Mouse (Mus musculus) limb, embryonic 11.5 days (tissue): ENCODE data around the gene Mtus2. TPM values are rescaled to one million over a fixed set of nuclear protein-coding genes. Genes with fewer than 3 reads are reported as not detected.

Source experiments
- ATAC-seq: fragments of 200-750 bp; cut with Nextera tagmentation; 2 replicates; pipeline ENCODE4 v1.8.0; 2017; ENCODE audit warnings: low read depth; ENCODE audit not compliant: insufficient number of reproducible peaks, low FRiP score, low TSS enrichment
- DNase-seq: peaks from one replicate; pipeline ENCODE4 v3.0.0-alpha.2; 2015; ENCODE audit warnings: low spot score
- H3K27ac ChIP-seq: fragments of 300-500 bp; sonication (generic); replicated peaks from 2 replicates; pipeline ENCODE4 v1.5.1; 2014; ENCODE audit warnings: low read depth, mild to moderate bottlenecking, low read length
- H3K27me3 ChIP-seq: fragments of 300-500 bp; sonication (generic); 2 replicates; pipeline ENCODE4 v1.6.1; 2014; ENCODE audit warnings: mild to moderate bottlenecking, low read length, mixed read lengths; ENCODE audit not compliant: control insufficient read depth, insufficient read depth
- H3K36me3 ChIP-seq: fragments of 300-500 bp; sonication (generic); 2 replicates; pipeline ENCODE4 v1.6.1; 2014; ENCODE audit warnings: mild to moderate bottlenecking, low read length, moderate library complexity, mixed read lengths; ENCODE audit not compliant: control insufficient read depth, insufficient read depth
- H3K4me1 ChIP-seq: fragments of 300-500 bp; sonication (generic); 2 replicates; pipeline ENCODE4 v1.6.1; 2014; ENCODE audit warnings: low read length, mixed read lengths; ENCODE audit not compliant: control insufficient read depth, insufficient read depth
- H3K4me2 ChIP-seq: fragments of 300-500 bp; sonication (generic); 2 replicates; pipeline ENCODE4 v1.6.1; 2014; ENCODE audit warnings: low read depth, mild to moderate bottlenecking, moderate library complexity; ENCODE audit not compliant: severe bottlenecking
- H3K4me3 ChIP-seq: fragments of 300-500 bp; sonication (generic); 2 replicates; pipeline ENCODE4 v1.5.1; 2014; ENCODE audit warnings: low read depth, low read length
- H3K9ac ChIP-seq: fragments of 300-500 bp; sonication (generic); 2 replicates; pipeline ENCODE4 v1.6.1; 2014; ENCODE audit warnings: mild to moderate bottlenecking, low read length
- H3K9me3 ChIP-seq: fragments of 300-500 bp; sonication (generic); 2 replicates; pipeline ENCODE4 v1.6.1; 2016; ENCODE audit warnings: low read length; ENCODE audit not compliant: control insufficient read depth
- WGBS: fragments of 180-500 bp; shearing (Covaris S2); extraction: QIAGEN DNeasy Blood & Tissue Kit; methylation state at CpG from one replicate; pipeline ENCODE4 v1.1.7; 2014; 5-methylcytosine and 5-hydroxymethylcytosine counted together
- polyA plus RNA-seq: library from polyadenylated mRNA; unstranded; fragments of >200 nt; fragmentation: Nextera tagmentation; extraction: Ambion mirVana; gene quantifications from 2 replicates; pipeline ENCODE4 v1.2.1, GENCODE M21; 2014

Gene Mtus2
- polyA plus RNA-seq, result 4.0 and 4.2 TPM in 2 replicates

- Histone ChIP-seq H3K4me2 (peak within 1 kb of the TSS; percentile 93), H3K27me3 (peaks cover 31% of the 10 kb centered on the region), H3K36me3 (no peaks in the 10 kb centered on the region), H3K4me3 (peak within 1 kb of the TSS; percentile 47), H3K27ac (no peak within 1 kb of the TSS), H3K9ac (peak within 1 kb of the TSS; percentile 30; the same call in 1 of the 2 replicates), H3K9me3 (no peaks in the 10 kb centered on the region; the same call in 1 of the 2 replicates), H3K4me1 (peaks cover 5% of the 10 kb centered on the region; the same call in 1 of the 2 replicates)
- ATAC-seq (peak; percentile 85), DNase-seq (peak; percentile 92)
- under 1% methylated on average over 54 of the region's 55 CpGs for WGBS
Observed at GRCm38 (mm10) chr5:147956821-147957564, at the start of gene Mtus2. Gene Mtus2, plus strand, starts transcription at chr5:147957320.

- Histone ChIP-seq H3K36me3 (no peaks in the 10 kb centered on the region), H3K9ac (no peak overlapping the region), H3K4me3 (no peak overlapping the region), H3K27me3 (no peaks in the 10 kb centered on the region), H3K27ac (no peak overlapping the region), H3K9me3 (no peaks in the 10 kb centered on the region), H3K4me2 (no peak overlapping the region), H3K4me1 (no peaks in the 10 kb centered on the region)
- ATAC-seq (no peak), DNase-seq (no peak)
- 85% methylated on average over 8 of the region's 8 CpGs for whole genome bisulfite sequencing
Observed at GRCm38 (mm10) chr5:147907851-147908250, 49.3 kb upstream of the Mtus2 start.

- H3K27me3 ChIP-seq, result no peaks in the 10 kb centered on the region
- H3K27ac ChIP-seq, result no peak overlapping the region
- H3K4me1 ChIP-seq, result peaks cover 6% of the 10 kb centered on the region; the same call in 1 of the 2 replicates
- H3K36me3 ChIP-seq, result no peaks in the 10 kb centered on the region
- H3K9me3 ChIP-seq, result no peaks in the 10 kb centered on the region
- DNase-seq, result no peak
- no peak overlapping the region for H3K9ac ChIP-seq
- no peak overlapping the region for H3K4me2 ChIP-seq
- WGBS, result 85% methylated on average over 12 of the region's 12 CpGs
- H3K4me3 ChIP-seq, result no peak overlapping the region
- no peak for ATAC-seq
Observed at GRCm38 (mm10) chr5:147910807-147911509, 46.2 kb upstream of the Mtus2 start.

- ATAC-seq (no peak), DNase-seq (no peak)
- Histone ChIP-seq H3K36me3 (no peaks in the 10 kb centered on the region), H3K4me2 (no peak overlapping the region), H3K4me1 (peaks cover 6% of the 10 kb centered on the region; the same call in 1 of the 2 replicates), H3K9me3 (no peaks in the 10 kb centered on the region), H3K9ac (no peak overlapping the region), H3K4me3 (no peak overlapping the region), H3K27me3 (no peaks in the 10 kb centered on the region), H3K27ac (no peak overlapping the region)
- WGBS, result 81% methylated on average over 5 of the region's 5 CpGs
Observed at GRCm38 (mm10) chr5:147911744-147912143, 45.4 kb upstream of the Mtus2 start.

- Histone ChIP-seq H3K9me3 (no peaks in the 10 kb centered on the region), H3K4me3 (no peak overlapping the region), H3K36me3 (no peaks in the 10 kb centered on the region), H3K4me1 (peaks cover 6% of the 10 kb centered on the region; the same call in 1 of the 2 replicates), H3K27ac (no peak overlapping the region), H3K9ac (no peak overlapping the region), H3K27me3 (no peaks in the 10 kb centered on the region), H3K4me2 (no peak overlapping the region)
- ATAC-seq (no peak), DNase-seq (peak; percentile 29)
- 27% methylated on average over 14 of the region's 14 CpGs for WGBS
Observed at GRCm38 (mm10) chr5:147913241-147913842, 43.8 kb upstream of the Mtus2 start.

- Histone ChIP-seq H3K4me1 (peaks cover 6% of the 10 kb centered on the region; the same call in 1 of the 2 replicates), H3K9ac (no peak overlapping the region), H3K4me2 (no peak overlapping the region), H3K9me3 (no peaks in the 10 kb centered on the region), H3K4me3 (no peak overlapping the region), H3K27ac (no peak overlapping the region), H3K27me3 (no peaks in the 10 kb centered on the region), H3K36me3 (no peaks in the 10 kb centered on the region)
- ATAC-seq (no peak), DNase-seq (no peak)
- 56% methylated on average over 6 of the region's 6 CpGs for WGBS
Observed at GRCm38 (mm10) chr5:147915038-147915566, 42.0 kb upstream of the Mtus2 start.

GRCm38 (mm10) chr5:147916171-147916570 is 40.9 kb upstream of the Mtus2 start:
- Histone ChIP-seq H3K27me3 (no peaks in the 10 kb centered on the region), H3K4me2 (no peak overlapping the region), H3K9ac (no peak overlapping the region), H3K36me3 (no peaks in the 10 kb centered on the region), H3K9me3 (no peaks in the 10 kb centered on the region), H3K27ac (no peak overlapping the region), H3K4me1 (peaks cover 6% of the 10 kb centered on the region; the same call in 1 of the 2 replicates), H3K4me3 (no peak overlapping the region)
- 88% methylated on average over 9 of the region's 9 CpGs for WGBS
- DNase-seq (no peak), ATAC-seq (no peak)
